Mouse (Mus musculus) cerebral cortex, adult 2 months (tissue): ENCODE results near the gene Tctex1d4.

ENCODE experiments used
- WGBS: fragments of 180-500 bp; shearing (Covaris S2); methylation state at CpG from one replicate; pipeline ENCODE4 v1.1.7; 2018; 5-methylcytosine and 5-hydroxymethylcytosine counted together

Tctex1d4 gene

DNA sequence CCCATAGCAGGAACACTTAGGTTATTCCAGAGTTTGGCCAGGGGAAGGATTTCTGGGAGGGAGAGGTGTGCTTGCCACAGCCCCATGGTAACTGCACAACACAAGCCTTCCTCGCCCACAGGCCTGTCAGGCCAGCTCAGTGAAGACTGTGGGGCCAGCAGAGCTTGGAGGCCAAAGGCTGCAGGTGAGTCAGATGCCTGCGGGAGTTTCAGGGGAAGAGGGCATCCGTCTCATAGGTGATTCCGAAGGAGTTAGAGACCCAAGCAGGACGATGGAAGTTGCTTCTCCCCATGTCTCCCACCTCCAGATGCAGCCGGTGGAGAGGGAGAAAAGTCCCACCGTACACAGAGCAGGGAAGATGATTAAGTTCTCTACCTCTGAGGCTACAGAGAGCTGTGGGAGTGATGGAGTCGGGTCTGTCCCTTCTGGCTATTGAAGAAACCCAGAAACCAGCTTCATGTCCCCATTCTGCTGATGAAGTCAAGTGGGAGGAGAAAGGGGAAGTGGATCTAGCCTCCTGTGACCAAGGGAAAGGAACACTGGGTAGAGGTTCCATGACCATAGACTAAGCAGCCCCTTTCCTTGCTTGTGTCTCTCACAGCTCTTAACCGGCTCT lies at the start of gene Tctex1d4:
TSS of gene Tctex1d4 (plus strand) at position 120 of the 616 bp plus-strand sequence.
- 73% methylated on average over 9 of the region's 9 CpGs for WGBS

DNA sequence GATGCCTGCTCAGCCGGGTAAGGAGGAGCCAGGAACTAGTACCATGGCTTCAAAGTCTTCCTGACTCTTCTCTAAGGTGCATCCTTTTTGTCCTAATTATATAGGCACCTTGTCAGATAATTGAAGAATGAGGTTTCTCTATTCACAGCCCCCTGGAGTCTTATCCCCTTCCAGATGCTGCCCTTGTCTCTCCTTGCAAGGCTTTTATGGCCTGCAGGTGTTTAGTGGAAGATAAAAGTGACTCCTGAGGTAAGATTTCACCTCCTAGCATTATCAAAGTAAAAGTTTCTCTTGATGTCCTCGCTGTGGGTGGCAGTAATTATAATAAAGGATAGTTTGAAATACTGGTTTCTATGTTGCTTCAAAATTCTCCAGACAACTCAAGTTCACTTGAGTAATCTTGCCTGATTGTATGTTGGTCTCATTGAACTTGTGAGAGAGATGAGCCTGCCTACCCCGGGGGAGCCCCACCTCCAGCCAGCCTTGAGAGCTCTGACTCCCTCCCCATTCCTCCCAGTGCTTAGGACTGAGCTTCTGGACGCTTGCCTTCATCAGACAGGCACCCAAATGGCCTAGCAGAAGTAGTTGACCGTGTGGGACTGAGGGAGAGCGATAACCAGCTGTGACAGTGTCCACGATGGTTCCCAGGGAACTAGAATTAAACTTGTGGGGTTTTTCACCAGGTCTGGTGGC lies 38.5 kb upstream of the Tctex1d4 start:
- WGBS, result 86% methylated on average over 7 of the region's 7 CpGs

DNA sequence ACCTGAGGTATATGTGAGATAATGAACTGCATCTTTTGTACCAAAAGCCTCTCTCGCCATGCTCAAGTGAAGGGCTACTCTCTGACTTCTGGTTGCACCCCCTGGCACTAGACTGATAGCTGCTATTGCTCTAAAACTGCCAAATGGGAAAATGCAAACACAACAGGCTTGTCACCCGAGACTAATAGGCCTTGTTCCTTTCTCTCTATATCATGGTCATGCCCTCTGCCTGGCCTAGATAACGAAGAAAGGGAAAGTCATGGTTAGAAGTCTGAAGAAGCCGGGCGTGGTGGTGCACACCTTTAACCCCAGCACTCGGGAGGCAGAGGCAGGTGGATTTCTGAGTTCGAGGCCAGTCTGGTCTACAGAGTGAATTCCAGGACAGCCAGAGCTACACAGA lies 36.0 kb upstream of the Tctex1d4 start:
- 91% methylated on average over 7 of the region's 7 CpGs for WGBS

DNA sequence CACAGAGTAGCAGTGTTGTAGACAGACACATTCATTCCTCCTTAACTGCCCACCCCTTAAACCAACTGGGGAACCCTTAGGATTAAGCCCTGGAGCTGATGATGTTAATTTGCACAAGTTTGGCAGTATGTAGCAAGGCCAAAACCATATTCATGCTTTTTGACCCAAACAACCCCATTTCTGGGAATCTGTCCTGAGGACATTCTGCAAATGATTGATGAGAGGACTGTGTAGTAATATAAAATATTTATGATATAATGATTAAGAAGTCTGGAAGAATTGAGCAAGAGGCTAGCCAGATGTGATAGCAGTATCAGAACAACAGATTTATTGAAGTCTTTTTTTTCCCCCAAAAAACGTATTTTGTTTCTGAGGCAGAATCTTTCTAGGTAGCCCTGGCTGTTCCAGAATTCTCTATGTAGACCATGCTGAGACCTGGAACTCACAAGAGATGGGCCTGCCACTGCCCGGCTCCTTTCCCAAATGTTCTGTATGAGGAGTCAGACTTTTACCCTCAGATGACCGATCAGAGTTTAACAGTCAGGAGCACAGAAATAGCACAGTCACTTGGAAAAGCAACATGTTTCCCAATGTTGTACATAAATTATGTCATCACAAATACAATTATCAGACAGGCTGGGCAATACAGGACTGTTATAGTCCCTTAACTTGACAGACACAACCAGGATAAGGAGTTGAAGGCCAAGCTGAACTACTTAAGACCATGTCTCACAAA lies 31.8 kb upstream of the Tctex1d4 start:
- 85% methylated on average over 3 of the region's 3 CpGs for WGBS

DNA sequence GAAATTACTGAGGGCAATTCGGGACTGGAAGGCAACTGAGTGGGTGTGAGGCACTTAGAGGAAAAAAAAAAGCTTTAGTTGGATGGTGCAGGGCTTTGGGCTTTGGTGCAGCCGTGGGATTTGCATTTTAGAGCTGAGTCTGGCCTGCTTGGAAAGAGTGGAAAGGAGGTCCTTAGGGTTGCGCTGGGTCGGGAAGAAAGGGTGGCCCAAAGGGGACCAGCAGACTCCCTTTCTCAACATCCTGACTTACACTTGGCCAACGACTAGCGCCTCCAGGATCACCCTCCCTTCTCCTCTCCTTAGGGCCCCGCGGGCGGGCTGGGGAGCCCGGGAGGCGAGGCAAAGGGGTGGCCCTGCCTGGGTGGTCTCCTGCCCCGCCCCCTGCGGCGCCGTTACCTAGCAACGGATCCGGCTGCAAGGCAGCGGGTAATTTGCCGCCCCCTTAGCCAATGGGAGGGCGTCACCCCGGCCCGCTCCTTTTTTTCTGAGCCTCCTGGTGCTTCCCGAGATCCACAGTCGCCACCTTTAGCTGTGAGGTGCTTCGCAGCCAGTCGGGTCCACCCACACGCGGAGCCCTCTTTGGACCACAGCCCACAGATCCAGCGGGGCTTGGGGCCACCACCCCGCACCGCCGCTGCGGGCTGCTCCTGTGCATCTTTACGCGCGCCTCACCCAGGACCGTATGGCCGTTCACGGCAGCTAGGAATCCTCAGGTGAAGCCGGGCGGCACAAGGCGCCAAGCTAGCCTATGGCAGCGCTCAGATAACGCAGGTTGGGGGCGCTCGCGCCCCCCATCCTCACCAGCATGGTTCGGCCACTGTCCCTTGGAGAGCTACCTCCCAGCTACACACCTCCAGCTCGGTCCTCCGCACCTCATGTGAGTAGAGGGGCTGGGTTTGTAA lies 30.8 kb upstream of the Tctex1d4 start, which contains the start of gene Ptch2:
TSS of gene Ptch2 (plus strand) at position 525 of the 902 bp plus-strand sequence.
- 2% methylated on average over 50 of the region's 50 CpGs for WGBS

DNA sequence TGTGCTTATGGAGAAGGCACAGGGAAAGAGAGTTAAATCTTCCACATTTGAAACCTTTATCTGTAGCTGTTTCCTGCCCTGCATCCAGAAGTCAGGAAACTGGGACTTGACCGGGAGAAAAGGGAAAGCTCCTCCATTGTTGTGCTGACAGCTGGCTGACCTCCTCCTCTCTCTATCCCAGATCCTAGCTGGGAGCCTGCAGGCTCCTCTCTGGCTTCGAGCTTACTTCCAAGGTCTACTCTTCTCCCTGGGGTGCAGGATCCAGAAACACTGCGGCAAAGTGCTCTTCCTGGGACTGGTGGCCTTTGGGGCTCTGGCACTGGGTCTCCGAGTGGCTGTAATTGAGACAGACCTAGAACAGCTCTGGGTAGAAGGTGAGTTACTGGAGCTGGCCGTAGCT lies 29.9 kb upstream of the Tctex1d4 start:
- WGBS, result 35% methylated on average over 5 of the region's 5 CpGs

DNA sequence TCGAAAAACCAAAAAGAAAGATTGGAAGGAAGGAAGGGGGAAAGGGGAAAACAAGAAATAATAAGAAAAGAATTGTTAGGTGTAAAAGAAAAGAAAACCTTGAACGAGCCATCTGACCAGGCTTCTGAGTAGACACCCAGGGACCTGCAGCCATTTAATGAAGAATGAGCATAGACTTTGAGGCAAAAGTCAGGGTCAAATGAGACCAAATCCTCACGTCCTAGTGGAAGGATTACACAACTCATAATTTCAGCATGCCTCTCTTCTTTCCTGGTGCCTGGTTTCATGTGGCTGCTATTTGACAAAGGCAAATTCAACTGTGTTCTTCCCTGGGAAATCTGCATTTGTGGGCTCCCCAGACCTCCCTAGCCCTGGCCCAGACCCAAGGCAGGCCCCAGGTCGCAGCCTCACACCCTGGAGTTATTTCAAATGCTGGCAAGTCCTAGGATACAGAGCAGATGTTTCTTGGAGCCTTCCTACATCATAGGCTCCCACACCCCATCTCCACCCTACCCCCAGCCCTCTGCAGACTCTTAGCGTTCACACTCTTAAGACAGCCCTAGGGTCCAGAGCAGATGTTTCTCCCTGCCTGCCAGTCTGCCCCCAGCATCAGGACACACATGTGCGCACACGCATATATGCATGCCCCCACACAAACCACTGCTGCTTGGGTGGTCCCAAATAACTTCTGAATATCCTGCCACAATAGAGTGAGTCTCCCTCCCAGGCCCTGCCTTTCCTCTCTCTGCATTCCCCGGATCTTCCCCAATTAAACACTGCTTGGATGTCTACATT lies 28.4 kb upstream of the Tctex1d4 start:
- WGBS, result 78% methylated on average over 8 of the region's 8 CpGs

DNA sequence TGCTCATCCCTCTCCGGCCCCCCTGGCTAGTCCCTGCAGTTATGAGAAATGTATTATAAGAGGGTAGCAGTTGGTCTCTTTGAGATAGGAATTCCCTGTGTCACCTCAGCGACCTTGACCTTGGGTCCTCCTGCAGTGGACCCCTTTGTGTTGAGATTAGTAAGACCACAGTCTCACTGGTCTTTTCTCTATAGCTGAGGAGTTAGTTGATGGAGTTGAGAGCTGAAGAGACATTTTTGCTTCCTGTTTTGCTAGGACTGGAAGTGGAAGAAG lies 27.9 kb upstream of the Tctex1d4 start:
- WGBS, result 77% methylated on average over 2 of the region's 2 CpGs

DNA sequence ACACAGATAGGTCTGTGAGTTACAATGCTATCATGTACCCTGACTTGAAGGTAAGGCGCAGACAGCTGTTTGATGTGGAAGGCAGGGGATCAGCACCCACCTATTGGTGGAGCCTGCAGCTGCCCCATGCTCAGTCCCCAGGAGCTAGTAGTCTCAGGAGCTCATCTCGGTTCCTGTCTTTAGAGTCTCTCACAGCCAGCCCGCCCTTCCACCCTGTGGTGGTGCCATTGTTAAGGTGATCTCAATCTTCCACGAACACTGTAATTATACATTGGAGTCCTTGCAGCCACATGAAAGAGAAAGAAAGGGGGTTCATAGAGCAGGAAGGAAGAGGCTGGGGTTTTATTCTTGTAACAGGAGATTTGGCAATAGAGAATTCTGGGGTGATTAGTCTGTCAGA lies 26.6 kb upstream of the Tctex1d4 start:
- 81% methylated on average over 4 of the region's 4 CpGs for WGBS

DNA sequence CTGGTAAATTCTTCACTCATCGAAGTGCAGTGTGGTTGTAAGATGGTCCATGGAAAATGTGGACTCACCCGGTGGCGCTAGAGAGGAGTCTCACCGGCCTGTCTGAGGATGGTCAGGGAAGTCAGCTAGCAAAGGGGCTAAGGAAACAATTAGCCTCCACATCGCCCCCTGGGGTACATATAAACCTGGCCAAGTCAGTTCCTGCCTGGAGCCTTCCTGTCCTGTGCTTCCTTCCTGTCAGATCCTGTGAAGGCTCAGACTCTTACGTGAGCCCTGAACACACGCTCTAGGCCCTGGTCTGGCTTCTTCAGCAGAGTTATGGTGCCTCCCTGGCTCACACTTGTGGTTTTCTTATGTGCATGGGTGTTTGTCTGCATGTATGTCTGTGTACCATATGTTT lies 25.4 kb upstream of the Tctex1d4 start:
- WGBS, result 75% methylated on average over 7 of the region's 7 CpGs

DNA sequence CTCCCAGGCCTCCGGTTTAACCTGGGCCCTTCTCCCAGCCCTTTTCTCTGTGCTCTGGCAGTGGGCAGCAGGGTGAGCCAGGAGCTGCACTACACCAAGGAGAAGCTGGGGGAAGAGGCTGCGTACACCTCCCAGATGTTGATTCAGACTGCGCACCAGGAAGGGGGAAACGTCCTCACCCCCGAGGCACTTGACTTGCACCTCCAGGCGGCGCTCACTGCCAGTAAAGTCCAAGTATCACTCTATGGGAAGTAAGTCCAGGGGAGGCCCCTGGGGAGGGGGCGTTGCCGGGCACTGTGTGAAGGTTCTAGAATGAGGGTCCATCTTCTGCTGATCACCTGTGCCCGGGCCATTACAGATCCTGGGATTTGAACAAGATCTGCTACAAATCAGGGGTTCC lies 21.9 kb upstream of the Tctex1d4 start:
- 81% methylated on average over 10 of the region's 10 CpGs for WGBS

DNA sequence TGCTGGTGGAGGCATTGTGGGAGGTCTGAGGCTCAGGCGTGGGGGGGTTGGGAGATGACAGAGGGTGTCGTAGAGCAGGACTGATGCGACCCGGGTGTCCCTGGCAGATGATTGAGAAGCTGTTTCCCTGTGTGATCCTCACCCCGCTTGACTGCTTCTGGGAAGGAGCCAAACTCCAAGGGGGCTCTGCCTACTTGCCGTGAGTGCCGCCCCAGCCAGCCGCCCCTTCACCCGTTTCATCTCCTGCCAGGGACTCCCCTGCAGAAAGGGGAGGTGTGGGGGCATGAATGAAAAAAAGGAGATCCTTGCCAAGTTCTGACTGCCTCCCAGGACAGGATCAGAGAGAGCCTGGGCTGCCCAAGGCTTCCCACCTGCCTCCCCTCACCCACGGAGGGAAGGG lies 21.5 kb upstream of the Tctex1d4 start:
- 41% methylated on average over 10 of the region's 10 CpGs for WGBS

DNA sequence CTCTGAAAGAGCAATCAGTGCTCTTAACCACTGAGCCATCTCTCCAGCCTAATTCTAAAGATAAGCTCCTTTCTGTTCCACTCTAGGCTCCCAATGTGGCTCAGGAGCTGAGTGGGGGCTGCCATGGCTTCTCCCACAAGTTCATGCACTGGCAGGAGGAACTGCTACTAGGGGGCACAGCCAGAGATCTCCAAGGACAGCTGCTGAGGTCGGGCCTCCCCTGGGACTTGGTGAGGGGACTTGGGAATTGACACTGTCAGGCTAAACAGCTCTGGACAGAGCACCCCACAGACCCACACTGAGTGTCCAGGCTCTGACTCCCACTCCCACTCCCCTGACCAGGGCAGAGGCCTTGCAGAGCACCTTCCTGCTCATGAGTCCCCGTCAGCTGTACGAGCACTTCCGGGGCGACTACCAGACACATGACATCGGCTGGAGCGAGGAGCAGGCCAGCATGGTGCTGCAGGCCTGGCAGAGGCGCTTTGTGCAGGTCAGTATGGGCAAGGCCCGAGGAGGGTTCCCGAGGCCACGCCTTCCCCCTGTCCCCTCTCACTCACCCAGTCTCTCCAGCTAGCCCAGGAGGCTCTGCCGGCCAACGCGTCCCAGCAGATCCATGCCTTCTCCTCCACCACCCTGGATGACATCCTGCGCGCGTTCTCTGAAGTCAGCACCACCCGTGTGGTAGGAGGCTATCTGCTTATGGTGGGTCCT lies 18.6 kb upstream of the Tctex1d4 start:
- WGBS, result 93% methylated on average over 18 of the region's 18 CpGs

DNA sequence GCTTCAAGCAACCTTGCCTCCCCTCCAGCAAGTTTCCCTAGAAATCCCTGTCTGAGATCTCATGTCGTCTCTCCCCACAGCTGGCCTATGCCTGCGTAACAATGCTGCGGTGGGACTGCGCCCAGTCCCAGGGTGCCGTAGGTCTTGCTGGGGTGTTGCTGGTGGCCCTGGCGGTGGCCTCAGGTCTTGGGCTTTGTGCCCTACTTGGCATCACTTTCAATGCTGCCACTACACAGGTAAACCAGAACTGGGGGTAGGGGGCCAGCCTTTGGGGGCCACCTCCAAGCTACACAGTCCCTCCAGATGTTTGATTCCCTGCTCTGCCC lies 18.1 kb upstream of the Tctex1d4 start:
- WGBS, result 97% methylated on average over 6 of the region's 6 CpGs

DNA sequence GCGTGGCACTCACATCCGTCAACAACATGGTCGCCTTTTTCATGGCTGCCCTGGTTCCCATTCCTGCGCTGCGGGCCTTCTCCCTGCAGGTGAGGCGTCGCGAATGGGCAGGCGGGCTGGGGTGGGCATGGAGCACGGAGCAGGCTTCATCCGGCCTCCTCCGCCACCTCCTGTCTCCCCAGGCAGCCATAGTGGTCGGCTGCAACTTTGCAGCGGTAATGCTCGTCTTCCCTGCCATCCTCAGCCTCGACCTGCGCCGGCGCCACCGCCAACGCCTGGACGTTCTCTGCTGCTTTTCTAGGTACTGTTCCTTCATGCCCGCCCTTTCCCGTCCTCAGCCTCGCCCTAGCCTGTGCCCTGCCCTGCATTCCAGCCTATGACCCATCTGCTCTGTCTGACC lies 17.3 kb upstream of the Tctex1d4 start:
- 95% methylated on average over 25 of the region's 25 CpGs for WGBS

DNA sequence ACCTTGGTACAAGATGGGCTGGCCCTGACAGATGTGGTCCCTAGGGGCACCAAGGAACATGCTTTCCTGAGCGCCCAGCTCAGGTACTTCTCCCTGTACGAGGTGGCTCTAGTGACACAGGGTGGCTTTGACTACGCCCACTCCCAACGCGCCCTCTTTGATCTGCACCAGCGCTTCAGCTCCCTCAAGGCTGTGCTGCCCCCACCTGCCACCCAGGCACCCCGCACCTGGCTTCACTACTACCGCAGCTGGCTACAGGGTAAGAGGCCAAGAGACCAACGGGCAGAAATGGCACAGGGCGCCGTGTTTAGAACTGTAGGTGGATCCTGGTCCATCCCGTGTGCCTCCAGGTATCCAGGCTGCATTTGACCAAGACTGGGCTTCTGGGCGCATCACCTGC lies 16.3 kb upstream of the Tctex1d4 start:
- WGBS, result 92% methylated on average over 13 of the region's 13 CpGs

DNA sequence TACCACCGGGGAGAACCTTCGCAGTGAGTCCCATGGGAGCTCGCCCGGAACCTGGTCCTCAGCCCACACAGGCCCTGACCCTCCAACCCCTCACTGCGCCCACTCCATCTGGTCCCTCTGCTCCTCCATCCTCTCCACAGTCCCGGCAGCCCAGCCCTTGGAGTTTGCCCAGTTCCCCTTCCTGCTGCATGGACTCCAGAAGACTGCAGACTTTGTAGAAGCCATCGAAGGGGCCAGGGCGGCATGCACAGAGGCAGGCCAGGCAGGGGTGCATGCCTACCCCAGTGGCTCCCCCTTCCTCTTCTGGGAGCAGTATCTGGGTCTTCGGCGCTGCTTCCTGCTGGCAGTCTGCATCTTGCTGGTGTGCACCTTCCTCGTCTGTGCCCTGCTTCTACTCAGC lies 15.6 kb upstream of the Tctex1d4 start:
- WGBS, result 95% methylated on average over 11 of the region's 11 CpGs

DNA sequence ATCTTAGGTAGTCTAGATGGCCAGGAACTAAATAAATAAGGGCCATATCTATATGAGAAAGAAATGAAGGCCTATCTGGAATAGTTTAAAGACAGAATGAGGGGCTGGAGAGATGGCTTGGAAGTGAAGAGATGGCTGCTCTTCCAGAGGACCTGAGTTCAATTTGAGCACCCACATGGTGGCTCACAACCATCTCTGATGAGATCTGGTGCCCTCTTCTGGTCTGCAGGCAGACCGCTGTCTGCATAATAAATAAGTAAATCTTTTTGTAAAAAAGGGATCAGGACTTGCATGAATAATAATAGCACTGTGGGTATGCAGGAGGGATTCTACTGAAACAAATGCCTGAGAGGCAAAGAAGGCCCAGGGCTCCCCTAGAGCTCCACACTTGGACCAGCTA lies 13.4 kb upstream of the Tctex1d4 start:
- WGBS, result 92% methylated on average over 1 of the region's 1 CpGs

DNA sequence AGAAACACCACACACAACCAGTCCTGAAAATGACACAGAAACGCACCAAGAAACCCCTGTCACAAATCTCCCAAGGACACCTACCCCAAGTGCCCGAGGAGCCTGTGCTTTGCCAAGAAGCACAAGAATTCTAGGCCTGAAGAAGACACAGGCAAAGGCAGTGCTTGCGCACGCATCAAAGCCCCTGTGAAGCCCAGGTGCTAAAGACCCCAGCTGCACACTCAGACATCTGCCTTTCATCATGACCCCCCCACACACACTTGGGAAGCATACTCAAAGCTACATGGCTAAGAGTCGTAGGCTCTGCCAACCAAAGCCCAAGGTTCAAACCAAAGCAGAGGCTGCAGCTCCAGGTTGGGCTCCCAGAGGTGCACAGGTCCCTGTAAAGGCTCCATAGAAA lies 11.0 kb upstream of the Tctex1d4 start:
- 83% methylated on average over 5 of the region's 5 CpGs for WGBS

DNA sequence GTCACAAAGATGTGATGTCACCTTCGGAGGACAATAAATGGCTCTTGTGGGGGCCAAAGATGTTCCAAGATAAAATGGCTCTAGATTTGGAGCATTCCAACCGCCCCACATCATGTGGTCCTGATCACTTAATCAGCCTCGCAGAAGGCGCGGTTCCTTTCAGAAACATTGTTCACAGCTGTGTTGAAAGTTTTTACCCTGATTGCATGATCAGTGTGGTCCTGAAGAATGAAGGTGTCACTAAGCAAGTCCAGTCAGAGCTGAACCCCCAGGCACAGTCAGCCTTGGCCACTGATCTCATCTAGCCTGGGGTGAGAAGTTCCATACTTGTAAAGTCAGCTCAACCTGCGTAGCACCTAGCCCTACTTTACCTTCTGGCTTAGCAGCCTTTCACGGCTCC lies 8.7 kb upstream of the Tctex1d4 start:
- 95% methylated on average over 7 of the region's 7 CpGs for WGBS

DNA sequence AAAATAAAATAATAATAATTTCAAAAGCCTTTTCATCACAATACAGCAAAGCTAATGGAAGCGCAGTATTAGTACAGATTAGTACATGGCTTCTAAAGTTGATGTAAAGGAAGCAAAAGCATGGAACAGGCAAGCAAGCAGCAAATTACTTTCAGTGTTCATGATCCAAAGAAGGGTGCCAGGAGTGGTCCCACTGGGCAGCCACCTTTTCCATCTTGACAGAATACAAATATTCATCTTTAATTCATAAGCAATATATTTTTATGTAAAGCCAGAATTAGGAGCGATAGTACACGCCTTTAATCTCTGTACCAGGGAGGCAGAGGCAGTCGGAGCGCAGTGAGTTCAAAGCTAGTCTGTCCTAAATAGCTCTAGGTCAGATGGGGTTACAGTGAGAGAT lies 7.0 kb upstream of the Tctex1d4 start:
- WGBS, result 64% methylated on average over 5 of the region's 5 CpGs
